Mouse (Mus musculus): ENCODE measurements around the gene 4921517D22Rik. TPM values are rescaled to one million over a fixed set of nuclear protein-coding genes. Genes with fewer than 3 reads are reported as not detected.
"Not testable (repeated sequence)": the region's sequence is repeated elsewhere in the genome, so short reads cannot be mapped to it uniquely, and the experiment has no call there.

The 4921517D22Rik gene
- polyA plus RNA-seq, 1 experiment from 2014 or later = not detected

DNA sequence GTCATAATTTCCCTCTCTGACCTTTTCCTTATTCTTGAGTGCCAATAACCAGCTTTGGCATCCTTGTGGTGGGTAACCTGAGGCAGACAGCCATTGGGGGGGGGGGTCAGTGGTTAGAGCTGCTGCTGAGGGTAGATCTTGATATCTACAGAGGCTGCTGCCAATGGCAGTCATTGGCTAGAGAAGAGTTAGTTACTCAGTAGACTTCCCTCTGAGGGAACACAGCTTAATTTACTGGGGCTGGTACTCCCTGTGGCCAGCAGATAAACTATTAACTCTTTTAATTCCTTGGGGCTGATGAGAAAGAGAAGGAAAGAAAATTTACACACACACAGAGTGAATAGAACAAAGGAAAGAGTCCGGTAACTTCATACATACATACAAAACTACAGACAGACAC is 25.6 kb upstream of the 4921517D22Rik start:
- Histone ChIP-seq H3K9me3 (no peaks in the 10 kb centered on the region), H3K36me3 (replicated peaks) (no peaks in the 10 kb centered on the region), H3K4me2 (no peak overlapping the region), H3K27ac (no peak overlapping the region), H3K4me1 (0 out of 2 replicates have a peak, but pooled peaks cover 3% of the 10 kb centered on the region), H3K4me3 (replicated peaks) (no peak overlapping the region), H3K9ac (no peak overlapping the region), H3K27me3 (0 out of 2 replicates have a peak, but pooled peaks cover 5% of the 10 kb centered on the region)
- 83% methylated on average over 1 of the region's 1 CpGs for WGBS
- ATAC-seq (ENCODE audit: low FRiP score) = no peak

DNA sequence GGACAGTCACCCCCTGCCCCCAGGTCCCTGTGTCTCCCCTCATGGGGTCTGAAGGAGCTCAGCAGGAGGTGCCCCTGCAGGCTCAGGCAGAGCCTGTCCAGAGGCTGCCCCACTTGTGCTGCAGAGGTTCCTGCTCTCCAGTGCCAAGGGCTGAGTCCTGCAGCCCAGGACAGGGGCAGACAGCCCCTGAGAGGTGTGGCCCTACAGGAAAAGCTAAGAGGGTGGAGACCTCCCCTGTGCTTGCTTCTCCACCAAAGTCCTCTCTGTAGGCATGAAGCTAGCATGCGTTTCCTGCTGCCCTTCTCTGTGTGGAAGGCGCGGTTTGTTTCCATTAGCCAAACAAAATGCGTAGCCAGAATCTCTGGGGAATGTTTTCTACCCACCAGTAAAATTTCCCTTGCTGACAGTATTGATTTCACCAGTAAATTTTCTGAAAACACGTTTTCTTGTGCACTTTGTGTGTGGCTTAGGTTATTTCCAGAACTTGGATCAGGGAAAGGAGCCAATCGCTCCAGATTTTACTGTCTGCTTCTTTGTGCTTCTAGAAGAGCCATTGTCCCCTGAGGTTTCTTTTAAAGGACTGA is 25.0 kb upstream of the 4921517D22Rik start:
- not testable (repeated sequence) for H3K36me3 ChIP-seq (replicated peaks); H3K27ac ChIP-seq; H3K9ac ChIP-seq; H3K4me2 ChIP-seq; H3K4me3 ChIP-seq (replicated peaks); H3K9me3 ChIP-seq; ATAC-seq (ENCODE audit: low FRiP score); H3K27me3 ChIP-seq; H3K4me1 ChIP-seq
- 47% methylated on average over 6 of the region's 6 CpGs for WGBS

GRCm38 (mm10) chr13:59713710-59714109 is 19.8 kb upstream of the 4921517D22Rik start:
- no peaks in the 10 kb centered on the region for H3K9me3 ChIP-seq
- H3K4me3 ChIP-seq (replicated peaks) = no peak overlapping the region
- no peak overlapping the region for H3K27ac ChIP-seq
- no peaks in the 10 kb centered on the region for H3K36me3 ChIP-seq (replicated peaks)
- ATAC-seq (ENCODE audit: low FRiP score) = no peak
- no peaks in the 10 kb centered on the region for H3K4me1 ChIP-seq
- no peak overlapping the region for H3K4me2 ChIP-seq
- 0 out of 2 replicates have a peak, but pooled peaks cover 5% of the 10 kb centered on the region for H3K27me3 ChIP-seq
- no peak overlapping the region for H3K9ac ChIP-seq
- 50% methylated on average over 3 of the region's 3 CpGs for WGBS

GRCm38 (mm10) chr13:59711984-59712383 is 18.1 kb upstream of the 4921517D22Rik start, which contains the start of gene Spata31d1b:
Gene Spata31d1b (plus strand): TSS chr13:59712284.
- not testable (repeated sequence) for H3K27me3 ChIP-seq; H3K9me3 ChIP-seq; H3K9ac ChIP-seq; H3K4me2 ChIP-seq; H3K4me3 ChIP-seq (replicated peaks); ATAC-seq (ENCODE audit: low FRiP score); H3K4me1 ChIP-seq; H3K36me3 ChIP-seq (replicated peaks); H3K27ac ChIP-seq
- 73% methylated on average over 3 of the region's 3 CpGs for WGBS

GRCm38 (mm10) chr13:59710230-59710629 is 16.3 kb upstream of the 4921517D22Rik start, which contains the start of gene Spata31d1a:
Gene Spata31d1a (minus strand): TSS chr13:59710330.
- H3K27ac ChIP-seq = no peak within 1 kb of the TSS
- H3K4me3 ChIP-seq (replicated peaks) = no peak within 1 kb of the TSS
- no peaks in the 10 kb centered on the region for H3K9me3 ChIP-seq
- ATAC-seq (ENCODE audit: low FRiP score) = no peak
- H3K4me1 ChIP-seq = no peaks in the 10 kb centered on the region
- no peaks in the 10 kb centered on the region for H3K27me3 ChIP-seq
- no peak within 1 kb of the TSS for H3K9ac ChIP-seq
- 92% methylated on average over 15 of the region's 15 CpGs for WGBS
- no peak within 1 kb of the TSS for H3K4me2 ChIP-seq
- no peaks in the 10 kb centered on the region for H3K36me3 ChIP-seq (replicated peaks)

GRCm38 (mm10) chr13:59704562-59704961 is 10.7 kb upstream of the 4921517D22Rik start:
- H3K27me3 ChIP-seq = no peaks in the 10 kb centered on the region; the same call in 1 of the 2 replicates
- no peak overlapping the region for H3K4me3 ChIP-seq (replicated peaks)
- WGBS = 56% methylated on average over 12 of the region's 12 CpGs
- H3K36me3 ChIP-seq (replicated peaks) = no peaks in the 10 kb centered on the region
- H3K9ac ChIP-seq = no peak overlapping the region
- H3K4me2 ChIP-seq = no peak overlapping the region
- ATAC-seq (ENCODE audit: low FRiP score) = 0 out of 2 replicates have a peak, but pooled peaks have one; percentile 17
- H3K9me3 ChIP-seq = no peaks in the 10 kb centered on the region
- H3K27ac ChIP-seq = no peak overlapping the region
- peaks cover 6% of the 10 kb centered on the region; the same call in 1 of the 2 replicates for H3K4me1 ChIP-seq

DNA sequence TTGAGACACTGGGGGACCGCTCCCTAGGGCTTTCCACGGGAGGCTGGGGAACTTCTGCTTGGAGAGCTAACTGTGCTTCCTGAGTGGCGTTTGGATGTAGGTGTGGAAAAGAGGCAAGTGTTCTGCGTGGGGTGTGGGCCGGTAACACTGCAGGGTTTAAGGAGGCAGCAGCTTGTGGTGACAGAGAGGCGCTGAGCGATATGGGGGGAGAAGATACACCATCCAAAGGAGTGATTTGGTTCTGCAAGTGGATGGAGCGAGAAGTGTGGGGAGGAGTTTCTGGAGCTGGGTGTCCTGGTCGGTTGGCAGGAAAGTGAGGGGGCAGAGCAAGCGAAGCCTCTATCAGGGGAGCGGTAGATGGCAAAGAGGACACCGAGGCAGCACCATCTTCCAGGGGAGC is 9.6 kb upstream of the 4921517D22Rik start:
- WGBS = 91% methylated on average over 12 of the region's 12 CpGs
- Histone ChIP-seq H3K4me2 (no peak overlapping the region), H3K27ac (no peak overlapping the region), H3K36me3 (replicated peaks) (no peaks in the 10 kb centered on the region), H3K9me3 (no peaks in the 10 kb centered on the region), H3K4me1 (peaks cover 6% of the 10 kb centered on the region; the same call in 1 of the 2 replicates), H3K27me3 (no peaks in the 10 kb centered on the region; the same call in 1 of the 2 replicates), H3K9ac (no peak overlapping the region), H3K4me3 (replicated peaks) (no peak overlapping the region)
- ATAC-seq (ENCODE audit: low FRiP score) = no peak

DNA sequence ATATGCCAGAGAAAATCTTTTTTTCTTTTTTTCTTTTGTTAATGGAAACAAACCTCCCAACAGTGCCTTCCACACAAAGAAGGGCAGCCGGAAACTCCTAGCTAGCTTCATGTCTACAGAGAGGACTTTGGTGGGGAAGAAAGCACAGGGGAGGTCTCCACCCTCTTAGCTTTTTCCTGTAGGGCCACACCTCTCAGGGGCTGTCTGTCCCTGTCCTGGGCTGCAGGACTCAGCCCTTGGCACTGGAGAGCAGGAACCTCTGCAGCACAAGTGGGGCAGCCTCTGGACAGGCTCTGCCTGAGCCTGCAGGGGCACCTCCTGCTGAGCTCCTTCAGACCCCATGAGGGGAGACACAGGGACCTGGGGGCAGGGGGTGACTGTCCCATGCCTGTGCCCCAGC is 6.2 kb upstream of the 4921517D22Rik start:
- H3K27ac ChIP-seq; H3K9me3 ChIP-seq; H3K9ac ChIP-seq; H3K4me3 ChIP-seq (replicated peaks); ATAC-seq (ENCODE audit: low FRiP score); H3K27me3 ChIP-seq; H3K4me1 ChIP-seq; H3K4me2 ChIP-seq; H3K36me3 ChIP-seq (replicated peaks): not testable (repeated sequence)
- 75% methylated on average over 1 of the region's 1 CpGs for WGBS

DNA sequence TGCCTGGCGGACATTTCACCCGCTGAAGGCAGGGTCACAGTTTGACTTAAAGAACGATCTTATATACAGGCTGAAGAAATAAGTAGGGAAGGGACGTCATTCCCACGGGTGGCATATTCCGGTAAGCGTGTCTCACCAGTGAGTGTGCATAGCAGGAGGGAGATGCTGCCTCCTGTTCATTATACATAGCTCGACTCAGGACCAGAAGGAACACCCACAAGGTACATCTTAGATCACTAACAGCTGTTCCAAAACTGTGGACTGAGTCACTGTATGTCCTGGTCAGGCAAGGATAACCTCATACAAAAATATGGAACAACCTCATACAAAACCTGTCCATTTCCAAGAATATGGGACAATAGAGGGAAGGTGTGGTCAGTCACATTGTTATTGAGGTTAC is 5.2 kb upstream of the 4921517D22Rik start:
- ATAC-seq (ENCODE audit: low FRiP score) = no peak
- 88% methylated on average over 8 of the region's 8 CpGs for WGBS
- Histone ChIP-seq H3K4me2 (no peak overlapping the region), H3K9ac (no peak overlapping the region), H3K27me3 (no peaks in the 10 kb centered on the region), H3K4me3 (replicated peaks) (no peak overlapping the region), H3K27ac (no peak overlapping the region), H3K9me3 (no peaks in the 10 kb centered on the region), H3K36me3 (replicated peaks) (no peaks in the 10 kb centered on the region), H3K4me1 (no peaks in the 10 kb centered on the region)

- H3K4me3 ChIP-seq (replicated peaks) = no peak overlapping the region
- no peaks in the 10 kb centered on the region for H3K36me3 ChIP-seq (replicated peaks)
These were observed 1.9 kb upstream of the 4921517D22Rik start for GRCm38 (mm10) chr13:59695781-59696180.

DNA sequence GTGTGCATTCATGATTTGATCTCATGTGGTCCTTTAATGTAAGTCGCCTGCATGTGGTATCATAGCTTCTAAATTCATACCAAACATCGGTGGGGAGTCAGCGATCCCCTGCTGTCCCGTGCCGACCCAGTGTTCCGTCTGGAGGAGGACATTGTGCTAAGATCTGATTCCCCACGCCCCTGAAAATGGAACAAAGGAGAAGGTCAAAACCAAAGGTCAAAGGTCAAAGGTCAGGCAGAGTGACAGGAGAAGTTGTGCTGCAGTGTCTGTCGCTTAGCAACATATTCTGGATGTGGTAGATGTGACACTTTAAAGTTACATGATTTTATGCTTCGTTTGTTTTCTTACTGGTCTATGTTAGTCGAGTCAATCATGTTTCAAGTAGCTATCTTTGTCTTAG is 2.4 kb downstream of the 4921517D22Rik start:
- no peaks in the 10 kb centered on the region for H3K36me3 ChIP-seq (replicated peaks)
- ATAC-seq (ENCODE audit: low FRiP score) = no peak
- no peak overlapping the region for H3K4me2 ChIP-seq
- WGBS = 37% methylated on average over 10 of the region's 10 CpGs
- no peak overlapping the region for H3K9ac ChIP-seq
- H3K4me3 ChIP-seq (replicated peaks) = no peak overlapping the region
- H3K27me3 ChIP-seq = no peaks in the 10 kb centered on the region
- no peak overlapping the region for H3K27ac ChIP-seq
- H3K9me3 ChIP-seq = peaks cover 6% of the 10 kb centered on the region; the same call in 1 of the 2 replicates
- H3K4me1 ChIP-seq = peaks cover 4% of the 10 kb centered on the region; the same call in 1 of the 2 replicates

More at GRCm38 (mm10) chr13:59695781-59696180, 1.9 kb upstream of the 4921517D22Rik start:
- 88% methylated on average over 7 of the region's 7 CpGs for WGBS
- peaks cover 4% of the 10 kb centered on the region; the same call in 1 of the 2 replicates for H3K9me3 ChIP-seq
- no peak overlapping the region for H3K9ac ChIP-seq
- no peak overlapping the region for H3K4me2 ChIP-seq
- H3K27me3 ChIP-seq = no peaks in the 10 kb centered on the region
- H3K4me1 ChIP-seq = peaks cover 4% of the 10 kb centered on the region; the same call in 1 of the 2 replicates
- no peak overlapping the region for H3K27ac ChIP-seq
- no peak for ATAC-seq (ENCODE audit: low FRiP score)

- 86% methylated on average over 7 of the region's 7 CpGs for WGBS
- Histone ChIP-seq H3K27ac (no peak overlapping the region), H3K27me3 (no peaks in the 10 kb centered on the region)
These were observed 3.3 kb downstream of the 4921517D22Rik start for GRCm38 (mm10) chr13:59690576-59690975.

DNA sequence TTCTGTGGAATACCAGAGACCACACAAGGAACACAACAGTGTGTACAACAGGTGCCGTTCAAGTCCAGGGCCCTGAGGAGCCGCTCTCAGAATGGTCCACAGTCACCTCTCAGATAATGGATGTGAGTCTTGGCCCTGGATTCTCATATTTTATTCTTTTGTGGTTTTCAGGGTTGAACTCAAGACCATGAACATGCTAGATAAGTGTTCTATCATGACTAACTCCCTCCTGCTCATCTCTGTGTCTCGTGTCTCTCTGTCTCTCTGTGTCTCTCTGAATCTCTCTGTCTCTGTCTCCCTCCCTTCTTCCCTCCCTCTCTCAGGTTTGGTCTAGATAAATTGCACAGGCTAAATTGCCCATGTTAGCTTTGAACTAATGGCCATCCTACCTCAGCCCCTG is 4.1 kb downstream of the 4921517D22Rik start:
- no peak overlapping the region for H3K27ac ChIP-seq
- no peak overlapping the region for H3K9ac ChIP-seq
- no peaks in the 10 kb centered on the region for H3K27me3 ChIP-seq
- H3K4me1 ChIP-seq = peaks cover 4% of the 10 kb centered on the region; the same call in 1 of the 2 replicates
- ATAC-seq (ENCODE audit: low FRiP score) = no peak
- WGBS = 93% methylated on average over 3 of the region's 3 CpGs
- no peaks in the 10 kb centered on the region for H3K36me3 ChIP-seq (replicated peaks)
- peaks cover 6% of the 10 kb centered on the region; the same call in 1 of the 2 replicates for H3K9me3 ChIP-seq
- H3K4me3 ChIP-seq (replicated peaks) = no peak overlapping the region
- no peak overlapping the region for H3K4me2 ChIP-seq

More at GRCm38 (mm10) chr13:59690576-59690975, 3.3 kb downstream of the 4921517D22Rik start:
- no peak overlapping the region for H3K4me2 ChIP-seq
- no peaks in the 10 kb centered on the region for H3K36me3 ChIP-seq (replicated peaks)
- no peak for ATAC-seq (ENCODE audit: low FRiP score)
- no peak overlapping the region for H3K9ac ChIP-seq
- H3K4me1 ChIP-seq = peaks cover 4% of the 10 kb centered on the region; the same call in 1 of the 2 replicates
- H3K4me3 ChIP-seq (replicated peaks) = no peak overlapping the region
- peaks cover 6% of the 10 kb centered on the region; the same call in 1 of the 2 replicates for H3K9me3 ChIP-seq
